Mouse (Mus musculus) thymus, adult 18-20 months (tissue): ENCODE measurements at regions not wholly inside any gene's neighbourhood (a gene's known extent, or its start where the extent isn't known, plus 50 kb on each side); places are given as distances from the start of the nearest gene placed in this dataset.

Source experiments
- DNase-seq, 2 experiments: peaks; one replicate each; pipeline ENCODE4 v3.0.0; 2022; ENCODE audit warnings: mixed read lengths in 2 of 2

GRCm38 (mm10) chr17:79977154-79977571, 81.2 kb upstream of the Atl2 start:
- no peak for DNase-seq

- DNase-seq = no peak
Measured at GRCm38 (mm10) chr17:79976518-79977100, 80.7 kb upstream of the Atl2 start.

DNA sequence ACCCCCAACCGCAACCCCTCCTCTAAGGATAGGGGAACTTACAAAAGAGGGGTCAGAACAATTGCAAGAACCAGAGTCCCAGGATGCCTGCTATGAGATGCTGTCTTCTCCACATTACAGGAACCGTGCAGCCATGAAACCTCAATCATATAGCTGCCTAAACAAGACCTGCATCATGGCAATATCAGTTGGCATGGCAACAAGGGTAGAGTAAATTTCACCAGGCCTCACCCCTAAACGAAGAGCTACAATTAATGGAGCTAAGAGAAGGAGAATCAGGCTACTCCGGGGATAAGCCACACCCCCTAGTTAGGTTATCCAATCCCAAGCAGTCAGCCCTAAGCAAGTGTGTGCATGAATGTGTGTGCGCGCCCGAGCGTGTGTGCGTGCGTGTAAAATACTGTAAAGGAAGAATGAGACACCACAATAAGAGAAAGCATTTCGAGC, 80.1 kb upstream of the Atl2 start:
- DNase-seq = no peak

DNA sequence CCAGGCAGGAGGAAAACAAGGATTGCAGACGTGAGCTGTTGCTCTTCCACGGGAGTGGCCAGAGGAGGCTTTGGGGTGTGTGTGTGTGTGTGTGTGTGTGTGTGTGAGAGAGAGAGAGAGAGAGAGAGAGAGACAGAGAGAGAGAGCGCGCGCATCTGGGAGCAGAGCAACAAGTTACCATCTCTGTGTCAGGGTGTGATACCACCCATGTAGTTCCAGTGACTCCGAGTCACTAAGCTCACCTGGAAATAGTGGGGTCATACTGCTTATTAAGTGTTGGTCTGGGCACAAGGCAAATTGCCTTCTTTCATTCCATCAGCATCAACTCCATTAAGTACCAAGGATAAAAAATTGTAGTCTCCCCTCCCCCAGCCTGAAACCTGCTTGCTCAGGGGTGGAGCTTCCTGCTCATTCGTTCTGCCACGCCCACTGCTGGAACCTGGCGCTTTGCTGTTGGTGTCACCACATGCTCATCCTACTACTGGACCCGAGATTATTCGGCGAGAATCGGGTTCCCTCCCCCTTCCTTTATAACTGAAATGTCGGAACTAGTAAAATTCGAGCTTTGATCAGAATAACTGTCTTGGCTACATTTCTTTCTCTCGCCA, 79.3 kb upstream of the Atl2 start:
- DNase-seq = peak in 1 of 2 experiments; percentile 54

DNA sequence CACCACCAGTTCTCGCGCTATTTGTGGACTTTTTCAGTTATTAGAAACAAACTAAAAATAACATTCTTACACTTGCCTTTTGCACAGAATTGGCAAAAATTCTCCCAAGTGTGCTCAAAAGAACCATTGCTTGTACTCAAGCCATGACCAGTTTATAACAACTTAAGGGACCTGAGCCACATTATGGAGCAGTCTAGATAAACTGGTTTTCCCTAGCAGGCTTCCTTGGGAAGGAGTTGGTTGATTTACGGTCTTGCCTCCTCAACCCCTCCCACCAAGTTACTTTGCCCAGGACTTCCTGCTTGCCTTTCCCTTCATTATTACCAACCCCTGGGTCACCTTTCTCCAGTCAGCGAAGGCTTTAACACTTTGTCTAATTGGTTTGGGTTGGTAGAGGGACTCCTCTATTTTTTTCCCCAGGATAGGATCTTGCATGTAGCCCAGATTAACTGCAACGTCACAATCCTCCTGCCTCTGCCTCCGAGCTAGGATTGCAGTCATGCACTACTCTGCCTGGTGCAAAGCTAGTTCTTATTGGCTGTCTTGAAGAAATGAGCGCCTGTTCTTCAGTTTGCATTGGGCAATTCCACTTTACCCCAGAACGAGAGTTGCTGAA, 75.9 kb upstream of the Atl2 start:
- no peak for DNase-seq

DNA sequence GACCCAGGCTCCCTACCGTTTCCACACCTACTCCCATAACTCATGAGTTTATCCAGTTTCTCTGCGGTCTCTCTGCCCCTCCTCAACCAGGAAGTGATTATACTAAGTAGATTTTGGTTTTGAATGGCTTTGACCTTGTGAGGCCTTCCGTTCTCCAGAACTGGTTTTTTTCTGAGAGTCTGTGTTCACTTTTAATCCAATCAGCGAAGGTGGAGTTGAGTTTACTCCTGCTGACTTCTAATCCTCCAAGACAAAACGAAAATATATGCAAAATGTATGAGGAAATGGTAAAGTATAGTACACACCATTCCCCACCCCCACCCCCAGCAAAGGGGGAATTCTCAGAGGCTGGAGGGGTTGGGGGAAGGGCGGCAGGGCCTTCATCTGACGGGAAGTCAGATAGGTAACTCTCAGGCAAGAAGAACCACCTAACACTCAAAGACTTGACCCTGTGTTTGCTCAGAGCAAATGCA, 73.6 kb upstream of the Atl2 start:
- DNase-seq = no peak

GRCm38 (mm10) chr17:79968819-79969218, 72.9 kb upstream of the Atl2 start:
- no peak for DNase-seq

GRCm38 (mm10) chr17:79966981-79967380, 71.1 kb upstream of the Atl2 start:
- DNase-seq = no peak

GRCm38 (mm10) chr17:79965625-79966024, 69.7 kb upstream of the Atl2 start:
- peak in 1 of 2 experiments; percentile 53 for DNase-seq

GRCm38 (mm10) chr17:79964850-79965249, 68.9 kb upstream of the Atl2 start:
- peak; percentile 85 to 94 for DNase-seq

DNA sequence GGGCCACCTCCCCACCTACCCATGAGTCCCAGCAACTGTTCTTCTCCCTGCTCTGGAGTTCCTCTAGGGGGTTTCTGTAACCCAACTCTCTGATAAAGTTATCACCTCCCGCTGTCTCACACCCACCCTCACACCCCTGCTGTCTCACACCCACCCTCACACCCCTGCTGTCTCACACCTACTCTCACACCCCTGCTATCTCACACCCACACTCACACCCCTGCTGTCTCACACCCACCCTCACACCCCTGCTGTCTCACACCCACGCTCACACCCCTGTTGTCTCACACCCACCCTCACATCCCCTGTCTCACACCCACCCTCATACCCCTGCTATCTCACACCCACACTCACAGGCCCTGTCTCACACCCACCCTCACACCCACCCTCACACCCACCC, 67.4 kb upstream of the Atl2 start:
- DNase-seq = peak in 1 of 2 experiments; percentile 31

GRCm38 (mm10) chr17:79961391-79961790, 65.5 kb upstream of the Atl2 start:
- no peak for DNase-seq

- DNase-seq = no peak
Measured at GRCm38 (mm10) chr17:79960688-79961087, 64.8 kb upstream of the Atl2 start.

DNA sequence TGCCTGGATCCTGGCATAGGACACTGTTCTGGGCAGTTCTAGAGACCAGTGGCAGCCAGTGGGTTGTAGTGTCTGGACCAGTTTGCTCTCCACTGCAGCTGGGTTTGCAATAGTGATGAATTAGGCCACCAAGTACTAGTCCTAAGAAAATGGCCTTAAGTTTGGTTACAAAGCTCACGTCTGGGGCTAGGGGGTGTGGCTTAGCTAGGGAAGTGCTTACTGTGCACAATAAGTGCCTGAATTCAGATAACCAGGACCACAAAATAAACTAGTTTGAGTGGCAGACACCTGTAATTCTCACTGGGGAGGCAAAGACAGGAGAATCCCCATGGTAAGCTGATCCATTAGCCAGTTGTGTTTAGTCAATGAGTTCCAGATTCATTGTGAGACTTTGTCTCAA, 59.3 kb upstream of the Atl2 start:
- DNase-seq = peak in 1 of 2 experiments; percentile 67

- DNase-seq = peak; percentile 80 to 92
Measured at GRCm38 (mm10) chr17:79954624-79955244, 58.8 kb upstream of the Atl2 start.

DNA sequence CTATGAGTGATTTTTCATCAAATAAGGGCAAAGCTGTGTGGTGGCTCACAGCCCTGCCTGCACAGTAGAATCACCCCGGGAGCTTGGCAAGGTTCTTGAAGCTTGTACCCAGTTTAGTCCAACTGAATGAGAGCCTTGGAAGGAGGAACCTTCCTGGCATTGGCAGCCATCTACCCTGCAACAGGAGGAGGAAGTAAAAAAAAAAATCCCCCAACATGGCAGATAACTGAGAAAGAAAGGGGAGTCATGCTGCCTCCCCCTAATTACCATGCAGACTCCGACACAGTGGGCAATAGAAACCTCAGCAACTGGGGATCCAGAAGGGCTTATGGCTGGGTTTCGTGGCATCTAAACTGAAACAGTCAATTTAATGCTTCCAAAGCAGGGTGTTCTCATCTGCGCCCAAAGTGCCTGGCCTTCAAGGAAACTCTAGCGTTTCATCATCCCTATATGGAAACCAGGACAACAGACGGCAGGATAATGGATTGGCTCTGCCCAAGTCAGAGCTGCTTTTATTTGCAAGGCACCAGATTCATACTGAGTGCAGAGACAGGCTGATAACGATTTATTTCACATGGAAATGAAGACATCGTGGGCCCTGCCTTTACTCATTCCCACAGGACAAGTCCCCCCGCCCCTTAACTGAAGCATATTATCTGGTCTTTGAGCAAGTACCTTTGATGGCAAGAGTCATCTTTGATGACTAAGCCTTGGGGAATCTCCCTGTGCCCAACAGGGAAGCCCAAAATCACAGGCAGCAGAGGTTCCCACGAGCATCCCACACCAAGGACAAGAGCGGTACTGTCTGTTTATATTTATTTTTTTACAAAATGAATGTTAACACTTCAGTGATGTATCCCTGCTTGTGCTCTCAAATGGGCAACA, 52.9 kb upstream of the Atl2 start:
- no peak for DNase-seq
